Mouse (Mus musculus): ENCODE results near the gene 1810049J17Rik. TPM values are rescaled to one million over a fixed set of nuclear protein-coding genes. Genes with fewer than 3 reads are reported as not detected.
"Not testable (repeated sequence)": the region's sequence is repeated elsewhere in the genome, so short reads cannot be mapped to it uniquely, and the experiment has no call there.

The 1810049J17Rik gene
- total RNA-seq (2022) = under 1 TPM in 1 of 4 experiments, not detected in 3; 0.72 TPM

DNA sequence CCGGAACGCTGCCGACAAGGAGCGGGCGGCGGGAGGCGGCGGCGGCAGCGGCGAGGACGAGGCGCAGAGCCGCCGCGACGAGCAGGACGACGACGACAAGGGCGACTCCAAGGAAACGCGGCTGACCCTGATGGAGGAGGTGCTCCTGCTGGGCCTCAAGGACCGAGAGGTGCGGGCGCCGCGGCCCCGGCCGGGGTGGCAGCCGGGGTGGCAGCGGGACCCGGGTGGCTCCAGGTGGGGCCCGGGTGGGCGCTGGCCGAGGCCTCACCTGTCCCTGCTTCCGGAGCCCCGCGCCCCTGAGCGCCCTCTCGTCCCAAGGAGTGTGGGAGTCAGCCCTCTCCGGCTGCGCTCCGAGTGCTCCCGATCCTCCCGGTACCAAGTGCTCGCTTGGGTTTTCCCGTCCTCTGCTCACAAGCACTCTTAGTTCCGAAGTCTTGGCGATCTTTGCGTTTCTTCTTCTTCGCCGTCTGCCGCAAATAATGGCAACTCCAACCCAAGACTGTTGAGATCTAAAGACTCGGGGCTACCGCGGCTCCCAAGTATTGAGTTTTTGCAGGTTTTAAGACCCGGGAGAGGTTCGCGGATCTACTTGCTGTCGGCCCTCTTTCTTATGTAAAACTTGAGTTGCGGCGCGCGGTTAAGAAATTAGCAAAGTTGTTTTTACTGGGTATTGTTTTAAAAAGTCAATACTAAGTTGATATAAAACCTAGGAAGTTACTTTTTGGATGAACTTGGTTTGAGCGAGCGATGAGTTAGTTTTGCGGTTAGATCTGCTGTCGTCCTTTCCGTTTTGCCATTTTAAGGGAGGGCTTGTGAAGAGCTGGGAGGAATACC lies at the start of gene 1810049J17Rik:
TSS of gene 1810049J17Rik (minus strand) at position 112 of the 834 bp plus-strand sequence.
- peak in 1 of 2 experiments; percentile 24 for DNase-seq (ENCODE audit: low spot score in 2 of 2)

DNA sequence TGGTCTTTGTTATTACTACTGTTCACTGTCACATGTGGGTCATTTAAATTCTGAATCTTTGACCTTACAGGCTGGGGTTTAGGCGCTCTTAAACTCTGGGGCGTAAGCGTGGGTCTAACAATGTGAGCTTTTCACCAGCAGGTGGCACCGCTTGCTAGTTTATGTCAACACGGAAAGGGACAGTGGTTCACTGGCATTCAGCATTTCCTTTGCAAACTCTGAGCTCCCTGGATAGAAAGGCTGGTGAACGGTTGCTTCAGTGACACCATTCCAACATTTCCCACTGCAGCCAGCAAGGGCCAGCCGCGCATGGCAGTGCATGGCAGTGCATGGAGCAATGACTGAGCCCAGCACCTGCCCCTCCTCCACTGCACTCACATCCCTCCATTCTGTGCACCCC lies 49.5 kb upstream of the 1810049J17Rik start:
- DNase-seq (ENCODE audit: low spot score in 2 of 2) = peak; percentile 30 to 51

DNA sequence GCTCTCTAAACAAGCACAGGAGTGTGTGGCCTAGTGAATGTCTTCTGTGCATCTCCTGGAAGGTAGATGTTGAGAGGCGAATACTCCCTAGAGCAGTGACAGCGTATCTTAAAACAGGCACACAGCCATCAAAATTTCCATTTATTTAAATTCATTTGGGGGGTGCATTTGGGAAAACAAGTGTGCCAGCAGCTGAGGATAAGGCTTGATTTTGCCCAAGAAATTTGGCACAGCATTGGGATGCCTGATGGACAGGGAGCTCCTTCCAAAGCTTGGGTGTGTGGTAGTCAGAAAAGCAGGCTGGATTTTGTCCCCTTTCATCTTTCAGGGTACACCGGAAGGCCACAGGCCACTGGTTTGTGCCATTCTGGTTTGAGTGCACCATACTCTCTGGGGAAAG lies 48.4 kb upstream of the 1810049J17Rik start:
- DNase-seq (ENCODE audit: low spot score in 2 of 2) = no peak

DNA sequence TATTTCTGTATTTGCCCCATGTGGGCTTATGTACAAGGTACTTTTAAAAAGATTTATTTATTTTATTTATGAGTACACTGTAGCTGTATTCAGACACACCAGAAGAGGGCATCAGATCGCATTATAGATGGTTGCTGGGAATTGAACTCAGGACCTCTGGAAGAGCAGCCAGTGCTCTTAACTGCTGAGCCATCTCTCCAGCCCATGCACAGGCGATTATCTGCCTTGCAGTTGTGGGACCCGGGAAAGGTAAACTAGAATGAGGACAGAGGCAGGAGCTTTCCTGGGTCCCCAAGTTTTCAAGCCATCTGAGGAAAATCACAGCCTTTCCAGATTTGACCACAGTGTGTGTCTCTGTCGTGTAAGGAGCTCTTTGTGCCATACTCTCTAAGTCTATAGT lies 47.2 kb upstream of the 1810049J17Rik start:
- DNase-seq (ENCODE audit: low spot score in 2 of 2) = no peak

DNA sequence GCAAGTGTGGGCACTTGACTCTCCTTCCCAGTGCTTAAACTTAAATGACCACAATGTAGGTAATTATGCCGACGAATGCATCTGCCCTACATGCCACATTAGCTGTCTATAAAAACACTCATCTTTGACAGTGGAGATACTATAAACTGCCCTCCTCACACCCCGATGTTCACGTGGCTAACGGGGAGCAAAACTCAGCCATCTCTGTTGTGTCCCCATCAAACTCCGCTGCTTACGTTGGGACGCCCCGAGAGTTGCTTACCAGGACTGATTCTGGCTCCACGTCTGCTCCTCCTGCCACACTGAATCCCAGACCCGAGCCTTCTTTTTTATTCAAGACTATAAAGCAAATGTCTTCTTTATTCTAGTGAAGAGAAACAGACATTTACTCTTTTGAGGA lies 46.7 kb upstream of the 1810049J17Rik start:
- DNase-seq (ENCODE audit: low spot score in 2 of 2) = no peak

DNA sequence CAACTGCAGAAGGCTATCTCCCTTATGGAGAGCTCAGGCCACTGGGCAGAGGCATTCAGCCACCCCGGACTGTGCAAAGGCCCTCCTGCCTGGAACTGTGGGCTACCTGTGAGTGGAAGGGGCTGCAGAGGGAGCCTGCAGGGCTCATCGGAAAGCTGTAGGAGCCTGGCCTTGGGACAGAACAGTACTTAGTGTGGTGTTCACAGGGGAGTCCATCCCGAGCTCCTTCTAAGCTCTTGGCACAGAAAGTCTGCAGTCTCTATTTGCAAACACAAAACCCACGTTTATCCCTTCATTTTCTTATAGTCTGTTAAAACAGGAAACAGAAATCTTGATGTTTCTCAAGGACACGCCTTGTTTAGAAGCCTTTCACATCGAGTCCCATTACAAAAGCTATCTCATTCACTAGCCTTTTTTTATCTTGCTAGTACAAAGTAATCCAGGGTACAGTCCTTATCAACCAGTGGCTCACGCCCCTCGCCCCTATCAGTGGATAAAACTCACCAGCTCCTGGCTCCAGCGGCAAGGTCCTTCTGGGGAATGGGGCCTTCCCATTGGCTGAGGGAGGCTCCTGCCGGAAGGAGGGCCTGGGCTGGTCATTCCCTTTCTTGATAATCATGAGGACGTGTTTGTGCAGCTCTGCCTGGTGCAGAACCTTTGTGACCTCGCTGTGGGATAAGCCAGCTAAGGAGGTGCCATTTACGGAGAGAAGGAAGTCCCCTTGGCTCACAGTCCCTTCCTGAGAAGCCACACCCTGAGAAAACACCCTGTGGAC lies 45.8 kb upstream of the 1810049J17Rik start:
- no peak for DNase-seq (ENCODE audit: low spot score in 2 of 2)

DNA sequence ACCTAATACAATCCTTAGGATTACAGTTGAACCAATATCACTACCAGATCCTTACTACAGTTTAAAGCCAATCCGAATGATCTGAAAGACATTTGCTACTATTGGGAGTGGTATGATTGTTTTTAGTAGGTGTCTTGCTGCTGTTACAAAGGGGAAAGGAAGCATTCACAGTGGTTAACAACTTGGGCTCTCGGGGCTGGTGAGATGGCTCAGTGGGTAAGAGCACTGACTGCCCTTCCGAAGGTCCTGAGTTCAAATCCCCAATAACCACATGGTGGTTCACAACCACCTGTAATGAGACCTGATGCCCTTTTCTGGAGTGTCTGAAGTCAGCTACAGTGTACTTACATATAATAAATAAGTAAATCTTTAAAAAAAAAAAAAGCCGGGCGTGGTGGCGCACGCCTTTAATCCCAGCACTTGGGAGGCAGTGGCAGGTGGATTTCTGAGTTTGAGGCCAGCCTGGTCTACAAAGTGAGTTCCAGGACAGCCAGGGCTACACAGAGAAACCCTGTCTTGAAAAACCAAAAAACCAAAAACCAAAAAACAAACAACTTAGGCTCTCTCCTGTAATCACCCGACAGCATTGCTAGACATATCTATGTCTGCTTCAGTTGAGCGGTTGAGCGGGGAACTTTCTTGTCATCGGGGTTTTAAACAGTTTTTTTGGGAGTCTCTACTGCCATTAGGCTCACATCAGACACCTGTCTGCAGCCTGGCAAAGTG lies 45.0 kb upstream of the 1810049J17Rik start:
- DNase-seq (ENCODE audit: low spot score in 2 of 2) = not testable (repeated sequence)

DNA sequence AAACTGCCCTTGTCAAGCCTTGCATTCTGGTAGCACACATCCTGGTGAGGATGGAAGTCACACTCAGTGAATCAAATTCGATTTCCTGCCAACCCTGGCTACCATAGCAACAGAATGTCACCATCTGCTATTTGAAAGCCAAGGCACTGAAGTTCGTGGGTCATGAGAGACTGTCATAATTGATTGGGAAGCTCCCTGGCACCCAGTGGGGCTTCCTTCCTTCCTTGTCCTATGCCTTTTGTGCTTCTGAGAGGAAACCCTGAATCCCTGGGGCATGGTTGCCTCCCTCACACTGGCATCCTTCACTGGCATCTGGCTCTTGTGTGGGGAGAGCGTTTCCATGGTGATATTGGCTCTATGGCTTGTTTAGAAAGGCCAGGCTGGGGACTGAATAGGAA lies 44.4 kb upstream of the 1810049J17Rik start:
- DNase-seq (ENCODE audit: low spot score in 2 of 2) = no peak

DNA sequence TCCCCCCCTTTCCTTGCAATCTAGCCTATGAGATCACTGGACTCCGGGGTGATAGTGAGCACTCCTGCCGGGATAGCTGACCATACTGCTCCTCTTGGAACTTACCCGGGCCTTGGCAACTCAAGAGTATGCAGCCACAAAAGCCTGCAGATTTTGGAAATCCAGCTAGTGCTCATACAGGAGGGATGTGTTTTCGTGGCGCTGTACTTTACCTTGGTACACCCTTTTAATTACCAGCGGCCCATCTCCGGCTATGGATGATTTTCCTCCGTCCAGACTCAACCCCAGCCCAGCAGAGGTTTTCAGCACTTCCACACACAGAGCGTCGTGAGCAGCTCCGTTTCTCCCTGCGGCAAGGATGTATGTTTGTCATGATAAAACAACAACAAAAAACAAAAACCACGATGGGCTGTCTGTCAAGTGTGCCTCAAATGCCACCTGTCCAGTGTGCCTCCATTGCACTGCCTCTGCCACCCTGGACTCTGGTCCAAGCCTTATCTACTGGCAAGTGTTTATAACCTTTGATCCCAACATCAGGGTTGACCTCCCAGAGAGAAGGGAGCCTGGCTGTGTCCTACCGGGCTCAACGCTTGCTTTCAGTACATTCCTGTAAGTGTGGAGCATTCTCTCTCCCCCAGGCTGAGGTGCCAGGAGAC lies 43.8 kb upstream of the 1810049J17Rik start:
- no peak for DNase-seq (ENCODE audit: low spot score in 2 of 2)

DNA sequence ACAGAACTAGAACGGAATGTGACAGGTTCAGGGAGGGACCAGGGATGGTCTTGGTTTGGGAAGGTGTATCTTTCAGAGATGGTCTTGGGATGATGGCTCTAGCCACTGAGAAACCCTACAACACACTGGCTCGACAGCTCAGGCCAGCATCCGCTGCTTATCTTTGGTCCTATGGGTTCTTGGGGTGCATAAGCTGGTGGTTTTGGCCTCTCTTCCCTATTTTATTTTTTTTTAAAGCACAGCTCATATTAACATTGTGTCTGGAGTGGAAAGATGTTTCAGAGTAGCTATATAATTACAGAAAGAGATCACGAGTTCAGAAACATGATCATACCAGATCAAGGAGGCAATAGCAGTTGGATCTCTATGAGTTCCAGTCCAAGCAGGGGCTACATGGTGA lies 42.4 kb upstream of the 1810049J17Rik start:
- DNase-seq (ENCODE audit: low spot score in 2 of 2) = no peak

DNA sequence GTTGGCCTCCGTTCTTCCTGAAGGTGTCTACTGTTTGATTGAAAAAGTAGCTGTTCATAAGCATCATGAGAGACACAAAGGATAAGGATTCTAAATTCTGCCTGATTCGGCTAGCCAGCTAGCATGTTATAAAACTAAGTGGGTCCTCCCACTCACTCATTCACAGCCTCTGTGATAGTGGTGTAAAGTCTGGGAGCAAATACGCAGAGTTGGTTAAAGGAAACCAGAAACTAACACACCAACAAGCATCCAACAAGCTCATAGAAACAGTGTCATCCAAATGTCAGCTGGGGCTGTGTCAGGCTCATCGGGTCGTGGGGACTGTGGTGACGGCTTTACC lies 41.0 kb upstream of the 1810049J17Rik start:
- no peak for DNase-seq (ENCODE audit: low spot score in 2 of 2)

DNA sequence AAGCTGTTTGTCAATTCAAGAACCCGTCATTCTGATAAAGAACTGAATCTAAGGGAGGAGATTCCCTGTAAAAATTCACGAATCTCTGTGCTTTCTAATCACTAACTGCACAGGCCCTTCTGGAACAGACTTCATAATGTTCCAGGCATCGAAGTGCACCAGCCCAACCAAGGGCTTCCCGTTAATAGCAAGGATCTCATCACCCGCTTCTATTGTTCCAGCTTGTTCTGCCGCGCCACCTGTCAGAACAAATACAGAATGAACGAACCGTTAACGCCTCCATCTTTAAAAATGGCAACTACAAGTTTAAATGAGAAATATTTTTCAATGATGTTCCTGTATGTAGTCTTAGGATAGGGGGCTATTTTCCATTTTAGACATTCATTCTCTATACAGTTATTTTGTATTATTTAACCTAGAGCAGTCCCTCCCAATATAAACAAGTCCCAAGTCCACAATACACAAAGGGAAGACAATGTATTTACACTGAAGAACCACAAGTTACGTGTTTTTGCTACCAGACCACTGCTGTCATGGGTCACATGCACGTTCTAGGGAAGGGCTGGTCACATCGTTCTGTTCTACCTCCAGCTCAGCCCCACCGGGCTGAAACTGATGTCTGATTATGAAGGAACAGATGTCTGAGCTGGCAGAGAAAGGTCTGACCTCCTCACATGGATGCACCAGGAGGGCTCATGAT lies 40.5 kb upstream of the 1810049J17Rik start:
- DNase-seq (ENCODE audit: low spot score in 2 of 2) = no peak

DNA sequence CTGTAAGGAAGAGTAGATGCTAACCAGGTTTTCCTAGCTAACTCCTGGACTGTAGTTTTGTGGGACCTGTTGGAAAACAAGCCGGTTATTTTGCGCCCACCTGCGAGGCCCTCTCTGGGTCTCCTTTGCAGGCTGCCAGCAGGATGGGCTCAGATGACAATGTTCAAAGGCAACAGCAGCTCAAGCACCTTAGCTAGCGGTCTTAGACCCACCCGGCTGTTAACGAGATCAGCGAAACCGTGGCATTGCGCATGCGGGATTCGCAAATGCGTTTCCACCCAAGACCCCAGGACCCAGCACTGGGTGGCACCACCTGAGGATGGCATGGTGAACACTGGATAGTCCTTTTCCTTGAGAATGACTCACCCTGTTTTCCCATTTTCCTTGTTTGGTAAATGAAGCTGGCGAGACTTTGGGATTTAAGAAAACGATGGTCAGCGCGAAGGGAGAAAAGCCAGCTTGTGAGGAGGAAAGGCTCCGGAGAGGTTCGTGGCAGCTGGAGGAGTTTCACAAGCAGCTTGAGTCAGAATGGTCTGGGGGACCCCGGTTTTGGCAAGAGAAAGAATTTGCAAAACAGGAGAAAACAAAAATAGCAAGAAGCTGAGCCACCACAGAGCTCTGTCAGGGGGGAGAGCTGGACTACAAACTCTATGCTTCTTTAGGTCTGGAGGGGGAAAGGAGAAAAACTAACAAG lies 39.0 kb upstream of the 1810049J17Rik start:
- no peak for DNase-seq (ENCODE audit: low spot score in 2 of 2)

DNA sequence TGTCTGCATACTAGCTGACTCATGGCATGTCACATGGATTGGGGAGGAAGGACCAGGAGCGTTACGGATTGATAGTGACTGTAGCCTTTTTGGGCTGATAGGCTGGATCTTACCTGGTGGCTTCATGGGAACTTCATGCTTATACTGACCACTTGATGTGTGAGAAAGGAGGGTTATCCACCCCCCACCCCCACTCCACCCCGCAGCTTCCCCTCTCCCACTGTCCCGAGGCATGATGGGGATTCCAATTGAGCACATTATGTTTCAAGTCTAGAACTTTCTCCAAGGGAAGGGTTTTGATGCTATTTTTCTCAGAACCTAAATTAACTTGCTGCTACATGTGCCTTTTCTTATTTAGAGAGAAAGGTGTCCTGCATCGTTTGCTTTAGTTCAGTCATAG lies 36.7 kb upstream of the 1810049J17Rik start:
- no peak for DNase-seq (ENCODE audit: low spot score in 2 of 2)

DNA sequence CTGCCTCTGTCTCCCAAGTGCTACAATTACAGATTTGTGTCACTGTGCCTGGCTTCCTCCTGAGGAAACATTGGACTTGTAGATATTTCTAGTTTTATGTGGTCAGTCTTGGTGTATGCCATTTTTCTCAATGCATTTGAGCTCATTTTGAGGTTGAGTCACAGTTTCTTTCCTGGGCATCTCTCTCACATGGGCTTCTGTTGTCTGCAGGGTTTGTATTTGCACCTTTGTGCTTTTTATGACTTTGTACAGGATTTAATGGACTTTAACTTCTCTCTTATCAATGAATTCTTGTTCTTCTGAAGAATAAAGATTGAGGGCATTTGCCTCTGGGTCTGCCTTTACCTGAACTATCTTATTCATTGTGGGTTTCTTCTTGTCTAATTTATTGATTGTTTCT lies 35.8 kb upstream of the 1810049J17Rik start:
- no peak for DNase-seq (ENCODE audit: low spot score in 2 of 2)

DNA sequence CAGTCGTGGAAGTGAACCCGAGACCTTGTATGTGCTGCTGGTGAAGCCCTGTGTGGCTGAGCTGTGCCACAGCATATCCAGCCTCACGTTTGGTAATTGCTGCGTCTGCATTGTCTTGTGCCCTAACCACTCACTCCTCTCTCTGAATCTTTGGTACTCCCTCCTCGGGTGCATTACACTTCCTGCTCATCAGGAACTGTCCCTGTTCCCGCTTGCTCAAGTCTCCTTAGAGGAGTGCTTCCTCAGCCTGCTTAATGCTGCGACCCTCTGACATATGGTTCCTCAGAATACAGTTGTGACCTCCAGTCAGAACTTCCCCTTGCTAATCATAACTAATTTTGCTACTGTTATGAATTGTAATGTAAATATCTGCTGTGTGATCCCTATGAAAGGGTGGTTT lies 34.2 kb upstream of the 1810049J17Rik start:
- DNase-seq (ENCODE audit: low spot score in 2 of 2) = no peak

DNA sequence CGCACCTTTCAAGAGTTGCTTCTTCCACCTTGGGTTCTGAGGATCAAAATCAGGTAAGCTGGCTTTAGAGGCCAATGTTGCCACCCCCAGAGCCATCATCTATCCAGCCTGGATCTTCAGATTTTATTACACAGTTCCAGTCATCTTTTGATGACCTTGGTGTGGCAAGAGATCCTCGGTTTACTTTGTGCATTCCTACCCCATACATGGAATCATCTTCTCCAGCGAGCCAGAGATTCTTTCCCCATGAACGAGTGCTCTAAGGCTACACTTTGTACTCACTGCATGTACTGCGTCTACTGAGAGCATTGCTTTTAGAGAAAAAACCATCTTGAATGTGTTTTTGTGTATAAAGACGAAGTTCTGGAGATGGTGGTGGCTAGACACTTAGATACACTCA lies 33.6 kb upstream of the 1810049J17Rik start:
- no peak for DNase-seq (ENCODE audit: low spot score in 2 of 2)

DNA sequence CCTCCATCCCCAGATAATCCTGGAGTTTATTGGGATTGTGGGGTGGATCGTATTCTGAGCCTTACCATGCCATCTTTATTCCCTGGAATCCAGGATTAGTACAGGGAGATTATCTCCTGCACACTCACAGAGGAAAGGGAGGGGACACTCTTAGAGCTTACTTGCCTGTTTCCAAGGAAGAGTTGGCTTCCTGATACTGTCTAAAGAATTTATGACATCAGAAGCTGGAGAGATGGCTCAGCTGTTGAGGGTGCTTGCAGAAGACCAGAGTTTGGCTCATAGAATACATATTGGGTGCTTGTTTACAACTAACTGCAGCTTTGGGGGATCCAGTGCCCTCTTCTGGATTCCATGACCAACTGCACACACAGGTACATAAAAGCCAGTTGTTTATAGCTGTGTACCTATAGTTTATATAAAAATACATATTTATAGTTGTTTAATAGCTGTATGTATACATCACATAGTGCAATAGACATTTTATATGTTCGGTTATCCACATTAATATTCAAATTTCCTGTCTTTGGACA lies 32.6 kb upstream of the 1810049J17Rik start:
- DNase-seq (ENCODE audit: low spot score in 2 of 2) = no peak

DNA sequence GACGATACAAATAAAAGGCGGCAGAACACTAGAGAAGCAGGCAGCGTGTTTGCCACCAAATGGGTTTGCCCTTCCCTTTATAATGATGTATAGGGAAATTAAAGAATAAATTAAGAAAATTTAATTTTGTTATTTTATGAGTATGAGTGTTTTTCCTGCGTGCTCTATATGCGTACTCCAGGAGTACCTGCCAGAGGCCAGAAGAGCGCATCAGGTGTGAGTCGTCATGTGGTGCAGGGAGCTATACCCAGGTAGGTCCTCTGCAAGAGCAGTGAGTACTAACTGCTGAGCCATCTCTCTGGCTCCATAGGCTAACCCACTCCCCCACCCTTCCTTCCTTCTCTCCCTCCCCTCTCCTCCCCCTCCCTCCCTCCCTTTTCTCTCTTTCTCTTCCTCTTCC lies 29.8 kb upstream of the 1810049J17Rik start:
- DNase-seq (ENCODE audit: low spot score in 2 of 2) = no peak

DNA sequence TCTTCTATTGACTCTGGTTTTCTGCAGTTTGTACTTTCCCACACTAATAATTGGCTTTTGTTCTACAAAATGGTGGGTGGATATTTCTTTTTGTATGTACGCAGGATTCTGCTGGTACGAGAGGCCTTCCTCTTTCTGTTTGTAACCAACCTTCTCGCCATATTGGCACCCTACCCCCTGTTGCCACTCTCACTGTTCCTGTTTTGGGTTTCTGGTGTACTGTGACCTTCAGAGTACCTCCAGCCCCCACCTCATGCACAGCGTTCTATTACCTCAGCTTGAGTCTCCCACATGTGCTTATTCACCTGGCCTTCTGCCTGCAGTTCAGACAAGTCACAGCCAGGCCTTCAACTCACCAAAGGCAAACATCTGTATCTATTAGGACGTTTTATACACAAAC lies 28.1 kb upstream of the 1810049J17Rik start:
- DNase-seq (ENCODE audit: low spot score in 2 of 2) = no peak

All from gastrocnemius, adult 8-10 months (tissue).